Mouse (Mus musculus) CH12.LX (cell line): Measurements from ENCODE around the gene Hsf2.

Source experiments
- CHD2 ChIP-seq: IDR thresholded peaks from 2 replicates; pipeline ENCODE4 v1.6.1; 2011; ENCODE audit warnings: low read length, improper control_type of control experiment
- CTCF ChIP-seq, 2 experiments: IDR thresholded peaks in 1 of 2; conservative IDR thresholded peaks in 1 of 2; 2 replicates each; pipeline ENCODE4 v1.5.1; 2011 to 2012; ENCODE audit warnings: low read depth in 2 of 2, low read length in 2 of 2, improper control_type of control experiment in 1 of 2, inconsistent platforms in 1 of 2, mild to moderate bottlenecking in 1 of 2, moderate library complexity in 1 of 2
- EP300 ChIP-seq: IDR thresholded peaks from 2 replicates; pipeline ENCODE4 v1.6.1; 2011; ENCODE audit warnings: low read length, improper control_type of control experiment
- KAT2A ChIP-seq: IDR thresholded peaks from 2 replicates; pipeline ENCODE4 v1.6.1; 2012; ENCODE audit warnings: low read length, improper control_type of control experiment, inconsistent platforms; ENCODE audit not compliant: insufficient replicate concordance
- MAFK ChIP-seq: IDR thresholded peaks from 2 replicates; pipeline ENCODE4 v1.6.1; 2011; ENCODE audit warnings: low read length, improper control_type of control experiment; ENCODE audit not compliant: insufficient replicate concordance

- TF ChIP-seq KAT2A (no peak), MAFK (no peak), CHD2 (no peak), CTCF (conservative IDR thresholded peaks at IDR 0.05 in 1 of 2, IDR thresholded peaks at IDR 0.05 in 1 of 2; ENCODE audit: low read depth in 2 of 2, low read length in 2 of 2) (no peak), EP300 (no peak)
Measured at GRCm38 (mm10) chr10:57515278-57515677, 29.1 kb downstream of the Hsf2 start.
